Mouse (Mus musculus) lung, embryonic 15.5 days (tissue): ENCODE results near the gene Rbbp4. TPM values are rescaled to one million over a fixed set of nuclear protein-coding genes. Genes with fewer than 3 reads are reported as not detected.

Experiments
- ATAC-seq: fragments of 200-750 bp; cut with Nextera tagmentation; 2 replicates; pipeline ENCODE4 v1.8.0; 2017; ENCODE audit warnings: moderate number of reproducible peaks, borderline replicate concordance; ENCODE audit not compliant: low FRiP score, low TSS enrichment; ENCODE audit errors: extremely low read depth
- H3K27ac ChIP-seq: fragments of 300-500 bp; sonication (generic); 2 replicates; pipeline ENCODE4 v1.5.1; 2015; ENCODE audit warnings: moderate library complexity, mild to moderate bottlenecking, inconsistent platforms
- H3K27me3 ChIP-seq: fragments of 300-500 bp; sonication (generic); 2 replicates; pipeline ENCODE4 v1.6.1; 2015; ENCODE audit warnings: inconsistent platforms
- H3K36me3 ChIP-seq: fragments of 300-500 bp; sonication (generic); 2 replicates; pipeline ENCODE4 v1.6.1; 2015; ENCODE audit warnings: inconsistent platforms
- H3K4me1 ChIP-seq: fragments of 300-500 bp; sonication (generic); 2 replicates; pipeline ENCODE4 v1.6.1; 2015; ENCODE audit warnings: inconsistent platforms
- H3K4me2 ChIP-seq: fragments of 300-500 bp; sonication (generic); 2 replicates; pipeline ENCODE4 v1.6.1; 2015; ENCODE audit warnings: inconsistent platforms, mild to moderate bottlenecking, moderate library complexity
- H3K4me3 ChIP-seq: fragments of 300-500 bp; sonication (generic); 2 replicates; pipeline ENCODE4 v1.5.1; 2015; ENCODE audit warnings: mild to moderate bottlenecking, inconsistent platforms
- H3K9ac ChIP-seq: fragments of 300-500 bp; sonication (generic); 2 replicates; pipeline ENCODE4 v1.6.1; 2015; ENCODE audit warnings: inconsistent platforms
- H3K9me3 ChIP-seq: fragments of 300-500 bp; sonication (generic); 2 replicates; pipeline ENCODE4 v1.6.1; 2016; ENCODE audit warnings: inconsistent platforms
- WGBS: fragments of 180-500 bp; shearing (Covaris S2); methylation state at CpG from one replicate; pipeline ENCODE4 v1.1.7; 2015; 5-methylcytosine and 5-hydroxymethylcytosine counted together
- polyA plus RNA-seq: library from polyadenylated mRNA; unstranded; fragments of >200 nt; fragmentation: Nextera tagmentation; extraction: Ambion mirVana; gene quantifications from 2 replicates; pipeline ENCODE4 v1.2.1, GENCODE M21; 2015

Gene Rbbp4
- polyA plus RNA-seq, 1 experiment from 2014 or later, result 423 TPM

GRCm38 (mm10) chr4:129320876-129321275 lies 14.3 kb downstream of the Rbbp4 start:
- H3K9ac ChIP-seq, result no peak overlapping the region
- no peak for ATAC-seq
- no peak overlapping the region for H3K27ac ChIP-seq
- no peak overlapping the region for H3K4me2 ChIP-seq
- no peaks in the 10 kb centered on the region for H3K4me1 ChIP-seq
- no peak overlapping the region for H3K4me3 ChIP-seq
- WGBS, result 75% methylated on average over 1 of the region's 1 CpGs
- no peaks in the 10 kb centered on the region for H3K9me3 ChIP-seq
- peaks cover 82% of the 10 kb centered on the region for H3K36me3 ChIP-seq
- no peaks in the 10 kb centered on the region for H3K27me3 ChIP-seq

GRCm38 (mm10) chr4:129313886-129314285 lies 21.3 kb downstream of the Rbbp4 start:
- no peak overlapping the region for H3K27ac ChIP-seq
- no peak overlapping the region for H3K4me2 ChIP-seq
- no peaks in the 10 kb centered on the region for H3K27me3 ChIP-seq
- no peaks in the 10 kb centered on the region for H3K9me3 ChIP-seq
- no peaks in the 10 kb centered on the region for H3K4me1 ChIP-seq
- H3K9ac ChIP-seq, result no peak overlapping the region
- no peak for ATAC-seq
- no peak overlapping the region for H3K4me3 ChIP-seq
- WGBS, result 61% methylated on average over 3 of the region's 3 CpGs
- peaks cover 92% of the 10 kb centered on the region for H3K36me3 ChIP-seq

- Histone ChIP-seq H3K9me3 (no peaks in the 10 kb centered on the region), H3K27ac (no peak overlapping the region), H3K27me3 (no peaks in the 10 kb centered on the region), H3K4me1 (no peaks in the 10 kb centered on the region), H3K9ac (no peak overlapping the region), H3K4me3 (no peak overlapping the region), H3K36me3 (peaks cover 68% of the 10 kb centered on the region), H3K4me2 (no peak overlapping the region)
- WGBS, result 87% methylated on average over 1 of the region's 1 CpGs
- ATAC-seq, result no peak
These were observed 27.2 kb downstream of the Rbbp4 start for GRCm38 (mm10) chr4:129307936-129308335.

- no peak overlapping the region for H3K4me2 ChIP-seq
- no peak overlapping the region for H3K4me3 ChIP-seq
- H3K36me3 ChIP-seq, result peaks cover 37% of the 10 kb centered on the region
- no peak overlapping the region for H3K9ac ChIP-seq
- peaks cover 2% of the 10 kb centered on the region for H3K4me1 ChIP-seq
- 28% methylated on average over 1 of the region's 1 CpGs for WGBS
- H3K9me3 ChIP-seq, result no peaks in the 10 kb centered on the region
- no peaks in the 10 kb centered on the region for H3K27me3 ChIP-seq
- ATAC-seq, result no peak
- H3K27ac ChIP-seq, result no peak overlapping the region
These were observed 30.9 kb downstream of the Rbbp4 start for GRCm38 (mm10) chr4:129304306-129304705.

- Histone ChIP-seq H3K9ac (no peak overlapping the region), H3K36me3 (peaks cover 32% of the 10 kb centered on the region), H3K27me3 (no peaks in the 10 kb centered on the region), H3K4me3 (no peak overlapping the region), H3K4me1 (peaks cover 7% of the 10 kb centered on the region), H3K4me2 (no peak overlapping the region), H3K9me3 (no peaks in the 10 kb centered on the region), H3K27ac (no peak overlapping the region)
- no peak for ATAC-seq
- 85% methylated on average over 9 of the region's 9 CpGs for WGBS
These were observed 31.4 kb downstream of the Rbbp4 start for GRCm38 (mm10) chr4:129303816-129304215.

- H3K4me3 ChIP-seq, result no peak overlapping the region
- H3K4me2 ChIP-seq, result no peak overlapping the region
- 74% methylated on average over 5 of the region's 5 CpGs for WGBS
- ATAC-seq, result no peak
- peaks cover 11% of the 10 kb centered on the region for H3K4me1 ChIP-seq
- no peaks in the 10 kb centered on the region for H3K9me3 ChIP-seq
- H3K36me3 ChIP-seq, result peaks cover 28% of the 10 kb centered on the region
- no peak overlapping the region for H3K27ac ChIP-seq
- H3K27me3 ChIP-seq, result no peaks in the 10 kb centered on the region
- H3K9ac ChIP-seq, result no peak overlapping the region
These were observed 31.8 kb downstream of the Rbbp4 start for GRCm38 (mm10) chr4:129303401-129303800.

- 26% methylated on average over 10 of the region's 10 CpGs for WGBS
These were observed 36.0 kb downstream of the Rbbp4 start for GRCm38 (mm10) chr4:129299121-129299520.

GRCm38 (mm10) chr4:129297724-129298123 lies 37.4 kb downstream of the Rbbp4 start:
- H3K4me3 ChIP-seq, result no peak overlapping the region
- H3K27ac ChIP-seq, result no peak overlapping the region
- no peaks in the 10 kb centered on the region for H3K9me3 ChIP-seq
- no peak overlapping the region for H3K9ac ChIP-seq
- H3K4me1 ChIP-seq, result peaks cover 15% of the 10 kb centered on the region
- WGBS, result 31% methylated on average over 4 of the region's 4 CpGs
- H3K36me3 ChIP-seq, result no peaks in the 10 kb centered on the region
- peak; percentile 56; the same call in 1 of the 2 replicates for ATAC-seq
- H3K27me3 ChIP-seq, result no peaks in the 10 kb centered on the region; the same call in 1 of the 2 replicates
- H3K4me2 ChIP-seq, result no peak overlapping the region

More at GRCm38 (mm10) chr4:129299121-129299520, 36.0 kb downstream of the Rbbp4 start:
- no peak overlapping the region for H3K4me2 ChIP-seq
- no peaks in the 10 kb centered on the region for H3K9me3 ChIP-seq
- H3K4me1 ChIP-seq, result peaks cover 15% of the 10 kb centered on the region
- H3K27ac ChIP-seq, result no peak overlapping the region
- no peak overlapping the region for H3K4me3 ChIP-seq
- no peak overlapping the region for H3K9ac ChIP-seq
- no peak for ATAC-seq
- no peaks in the 10 kb centered on the region for H3K27me3 ChIP-seq
- no peaks in the 10 kb centered on the region for H3K36me3 ChIP-seq

GRCm38 (mm10) chr4:129296066-129296465 lies 39.1 kb downstream of the Rbbp4 start:
- Histone ChIP-seq H3K36me3 (no peaks in the 10 kb centered on the region), H3K9me3 (no peaks in the 10 kb centered on the region), H3K9ac (no peak overlapping the region), H3K27ac (no peak overlapping the region), H3K27me3 (no peaks in the 10 kb centered on the region; the same call in 1 of the 2 replicates), H3K4me3 (no peak overlapping the region), H3K4me2 (no peak overlapping the region), H3K4me1 (peaks cover 15% of the 10 kb centered on the region)
- WGBS, result 51% methylated on average over 7 of the region's 7 CpGs
- no peak for ATAC-seq

GRCm38 (mm10) chr4:129295188-129295587 lies 40.0 kb downstream of the Rbbp4 start:
- WGBS, result 9% methylated on average over 2 of the region's 2 CpGs
- Histone ChIP-seq H3K9ac (no peak overlapping the region), H3K4me3 (no peak overlapping the region), H3K9me3 (no peaks in the 10 kb centered on the region), H3K27me3 (no peaks in the 10 kb centered on the region; the same call in 1 of the 2 replicates), H3K36me3 (no peaks in the 10 kb centered on the region), H3K4me2 (no peak overlapping the region), H3K4me1 (peaks cover 15% of the 10 kb centered on the region), H3K27ac (no peak overlapping the region)
- ATAC-seq, result no peak

GRCm38 (mm10) chr4:129293702-129294101 lies 41.5 kb downstream of the Rbbp4 start:
- peak overlapping the region; percentile 14; the same call in 1 of the 2 replicates for H3K4me2 ChIP-seq
- WGBS, result 16% methylated on average over 16 of the region's 16 CpGs
- ATAC-seq, result no peak
- H3K9me3 ChIP-seq, result no peaks in the 10 kb centered on the region
- H3K9ac ChIP-seq, result no peak overlapping the region
- no peak overlapping the region for H3K27ac ChIP-seq
- H3K27me3 ChIP-seq, result peaks cover under 1% of the 10 kb centered on the region; the same call in 1 of the 2 replicates
- H3K4me1 ChIP-seq, result peaks cover 7% of the 10 kb centered on the region
- no peaks in the 10 kb centered on the region for H3K36me3 ChIP-seq
- no peak overlapping the region for H3K4me3 ChIP-seq

- peaks cover 7% of the 10 kb centered on the region; the same call in 1 of the 2 replicates for H3K27me3 ChIP-seq
- no peak for ATAC-seq
- H3K4me2 ChIP-seq, result no peak overlapping the region
- H3K27ac ChIP-seq, result no peak overlapping the region
- no peaks in the 10 kb centered on the region for H3K9me3 ChIP-seq
- peaks cover under 1% of the 10 kb centered on the region; the same call in 1 of the 2 replicates for H3K4me1 ChIP-seq
- H3K9ac ChIP-seq, result no peak overlapping the region
- WGBS, result 58% methylated on average over 7 of the region's 7 CpGs
- no peak overlapping the region for H3K4me3 ChIP-seq
- H3K36me3 ChIP-seq, result no peaks in the 10 kb centered on the region
These were observed 42.3 kb downstream of the Rbbp4 start for GRCm38 (mm10) chr4:129292831-129293230.

GRCm38 (mm10) chr4:129289671-129290070 lies 45.5 kb downstream of the Rbbp4 start:
- Histone ChIP-seq H3K4me1 (peaks cover 16% of the 10 kb centered on the region), H3K27ac (no peak overlapping the region), H3K4me3 (no peak overlapping the region), H3K9me3 (no peaks in the 10 kb centered on the region), H3K4me2 (no peak overlapping the region), H3K36me3 (no peaks in the 10 kb centered on the region), H3K9ac (no peak overlapping the region), H3K27me3 (peaks cover 32% of the 10 kb centered on the region)
- ATAC-seq, result no peak
- whole genome bisulfite sequencing, result 83% methylated on average over 8 of the region's 8 CpGs
